20 mouse cellular contexts compared by ENCODE assay signal in genomic region chr1:35201083-35201879, GRCm38 (mm10).
A peak's percentile ranks its signal among the peaks of the same experiment; 100 is the strongest.
DNase-seq lines count a peak whose midpoint lies in the region; ATAC-seq and TF ChIP-seq lines count a peak whose summit lies in the region.
"Had no signal": no experiment of that assay in that cellular context is flagged by ENCODE, and none has a peak within 500 bp of the region (broad histone marks: within the 10 kb centered on the region; RNA-seq: fewer than 3 reads in every experiment).

No protein-coding gene starts in this region.

- WGBS in forebrain, postnatal 0 days, result 70% methylated on average over 7 of the region's 7 CpGs
- WGBS in forebrain, embryonic 12.5 days, result 79% methylated on average over 7 of the region's 7 CpGs

- H3K4me3 ChIP-seq in forebrain, postnatal 0 days (ENCODE audit: low read depth, low read length), result no peak overlapping the region
- H3K4me3 ChIP-seq in forebrain, embryonic 12.5 days (replicated peaks), result no peak overlapping the region
- no peak overlapping the region for H3K4me3 ChIP-seq in layer of hippocampus, adult 2 months
- H3K4me3 ChIP-seq: erythroblast, embryonic 14.5 days; intestine, embryonic 15.5 days; kidney, embryonic 15.5 days; midbrain, embryonic 10.5 days had no signal

- H3K4me2 ChIP-seq in forebrain, postnatal 0 days (ENCODE audit: low read depth), result no peak overlapping the region
- no peak overlapping the region for H3K4me2 ChIP-seq in forebrain, embryonic 12.5 days
- H3K4me2 ChIP-seq: heart, embryonic 11.5 days; intestine, embryonic 15.5 days; kidney, embryonic 15.5 days had no signal

- H3K36me3 ChIP-seq in forebrain, postnatal 0 days (ENCODE audit: insufficient read depth), result no peaks in the 10 kb centered on the region
- no peaks in the 10 kb centered on the region for H3K36me3 ChIP-seq in forebrain, embryonic 12.5 days (replicated peaks)
- H3K36me3 ChIP-seq: intestine, embryonic 15.5 days; kidney, embryonic 15.5 days; midbrain, embryonic 10.5 days had no signal

- H3K9me3 ChIP-seq in forebrain, postnatal 0 days (ENCODE audit: low read length), result no peaks in the 10 kb centered on the region
- no peaks in the 10 kb centered on the region for H3K9me3 ChIP-seq in forebrain, embryonic 12.5 days
- H3K9me3 ChIP-seq: intestine, embryonic 15.5 days; kidney, embryonic 15.5 days had no signal

- peak; percentile 41; the same call in 1 of the 2 replicates for ATAC-seq in forebrain, postnatal 0 days
- ATAC-seq in forebrain, embryonic 12.5 days (ENCODE audit: low FRiP score), result no peak
- ATAC-seq: intestine, embryonic 15.5 days; liver, postnatal 0 days had no signal

- no peak for DNase-seq in forebrain, postnatal 0 days
- peak in 1 of 2 experiments; percentile 26 for DNase-seq in layer of hippocampus, adult 2 months (ENCODE audit: low spot score in 2 of 2)
- DNase-seq in layer of hippocampus, adult 8-10 months (ENCODE audit: low spot score in 2 of 2), result no peak
- DNase-seq in right cerebral cortex, postnatal 25 days, result peak; percentile 11
- no peak for DNase-seq in right cerebral cortex, postnatal 10 days (ENCODE audit: low spot score in 2 of 2)
- DNase-seq in retina, postnatal 1 day, result peak; percentile 35
- DNase-seq in lung, postnatal 14 days, result no peak
- DNase-seq: adrenal gland, postnatal 10 days; cerebellum, adult 18-20 months; gastrocnemius, postnatal 25 days; liver; liver, postnatal 0 days; lung, postnatal 4 days; spleen, adult 18-20 months had no signal

- H3K27me3 ChIP-seq in forebrain, postnatal 0 days (ENCODE audit: insufficient read depth, low read length), result no peaks in the 10 kb centered on the region
- no peaks in the 10 kb centered on the region for H3K27me3 ChIP-seq in forebrain, embryonic 12.5 days
- H3K27me3 ChIP-seq: intestine, embryonic 15.5 days; kidney, embryonic 15.5 days had no signal

- no peak for TF ChIP-seq CTCF in forebrain, postnatal 0 days (IDR thresholded peaks at IDR 0.05; ENCODE audit: low read depth)
- TF ChIP-seq CTCF in layer of hippocampus, adult 2 months (conservative IDR thresholded peaks at IDR 0.05), result no peak

- H3K27ac ChIP-seq in forebrain, postnatal 0 days (ENCODE audit: low read depth, low read length), result no peak overlapping the region
- H3K27ac ChIP-seq in forebrain, embryonic 12.5 days, result no peak overlapping the region
- H3K27ac ChIP-seq in layer of hippocampus, adult 2 months, result peak overlapping the region; percentile 84
- H3K27ac ChIP-seq: intestine, embryonic 15.5 days; kidney, embryonic 15.5 days; midbrain, embryonic 10.5 days had no signal

- no peak overlapping the region for H3K9ac ChIP-seq in forebrain, postnatal 0 days
- H3K9ac ChIP-seq in forebrain, embryonic 12.5 days, result no peak overlapping the region
- H3K9ac ChIP-seq: intestine, embryonic 15.5 days; kidney, embryonic 15.5 days; liver, postnatal 0 days had no signal

- H3K4me1 ChIP-seq in forebrain, postnatal 0 days (ENCODE audit: insufficient read depth), result no peaks in the 10 kb centered on the region
- H3K4me1 ChIP-seq in forebrain, embryonic 12.5 days, result no peaks in the 10 kb centered on the region
- H3K4me1 ChIP-seq: intestine, embryonic 15.5 days; kidney, embryonic 15.5 days; midbrain, embryonic 10.5 days had no signal

Comparison
In these comparisons a context has a peak if more than half of its experiments do, and no peak if none do; other contexts are left out.
1. DNase-seq: peak in right cerebral cortex, postnatal 25 days (single experiment) and retina, postnatal 1 day (single experiment); none in forebrain, postnatal 0 days (single experiment), layer of hippocampus, adult 8-10 months (0 of 2), right cerebral cortex, postnatal 10 days (0 of 2) and lung, postnatal 14 days (single experiment).